Mouse (Mus musculus): ENCODE results near the gene Zfp524.
A peak's percentile ranks its signal among the peaks of the same experiment; 100 is the strongest.
"Not testable (repeated sequence)": the region's sequence is repeated elsewhere in the genome, so short reads cannot be mapped to it uniquely, and the experiment has no call there.

Gene Zfp524

GRCm38 (mm10) chr7:5014251-5015117 is at the start of gene Zfp524, which contains the start of gene Fiz1:
Gene Zfp524, plus strand, starts transcription at chr7:5014415.
Gene Fiz1, minus strand, starts transcription at chr7:5014697.
- peak; percentile 99 for DNase-seq (ENCODE audit: low read depth, low spot score)

- DNase-seq (ENCODE audit: low read depth, low spot score): no peak
These were observed 49.2 kb upstream of the Zfp524 start for GRCm38 (mm10) chr7:4964988-4965387.

GRCm38 (mm10) chr7:4971068-4971467 is 43.1 kb upstream of the Zfp524 start, which contains the start of gene Sbk3:
Gene Sbk3, minus strand, starts transcription at chr7:4971168.
- DNase-seq (ENCODE audit: low read depth, low spot score): no peak

GRCm38 (mm10) chr7:4971710-4972109 is 42.5 kb upstream of the Zfp524 start:
- no peak for DNase-seq (ENCODE audit: low read depth, low spot score)

GRCm38 (mm10) chr7:4972321-4973047 is 41.7 kb upstream of the Zfp524 start:
- no peak for DNase-seq (ENCODE audit: low read depth, low spot score)

GRCm38 (mm10) chr7:4975455-4975854 is 38.8 kb upstream of the Zfp524 start:
- no peak for DNase-seq (ENCODE audit: low read depth, low spot score)

- DNase-seq (ENCODE audit: low read depth, low spot score): peak; percentile 29
These were observed 37.4 kb upstream of the Zfp524 start for GRCm38 (mm10) chr7:4976832-4977231.

GRCm38 (mm10) chr7:4988250-4988649 is 26.0 kb upstream of the Zfp524 start:
- no peak for DNase-seq (ENCODE audit: low read depth, low spot score)

- DNase-seq (ENCODE audit: low read depth, low spot score): no peak
These were observed 20.7 kb upstream of the Zfp524 start for GRCm38 (mm10) chr7:4993347-4993998.

- DNase-seq (ENCODE audit: low read depth, low spot score): no peak
These were observed 20.0 kb upstream of the Zfp524 start for GRCm38 (mm10) chr7:4993999-4994788.

- DNase-seq (ENCODE audit: low read depth, low spot score): no peak
These were observed 18.8 kb upstream of the Zfp524 start for GRCm38 (mm10) chr7:4995268-4996002.

- DNase-seq (ENCODE audit: low read depth, low spot score): peak; percentile 83
These were observed 18.0 kb upstream of the Zfp524 start, which contains the start of gene Zfp579 for GRCm38 (mm10) chr7:4996003-4996895. Gene Zfp579, minus strand, starts transcription at chr7:4996158.

GRCm38 (mm10) chr7:4996934-4997333 is 17.3 kb upstream of the Zfp524 start:
- DNase-seq (ENCODE audit: low read depth, low spot score): no peak

GRCm38 (mm10) chr7:4999876-5000275 is 14.3 kb upstream of the Zfp524 start:
- DNase-seq (ENCODE audit: low read depth, low spot score): peak; percentile 47

GRCm38 (mm10) chr7:5002876-5003275 is 11.3 kb upstream of the Zfp524 start:
- not testable (repeated sequence) for DNase-seq (ENCODE audit: low read depth, low spot score)

GRCm38 (mm10) chr7:5008229-5008628 is 6.0 kb upstream of the Zfp524 start:
- DNase-seq (ENCODE audit: low read depth, low spot score): no peak

- no peak for DNase-seq (ENCODE audit: low read depth, low spot score)
These were observed 1.3 kb upstream of the Zfp524 start for GRCm38 (mm10) chr7:5012681-5013513.

Data from A20 (cell line).